Mouse (Mus musculus): ENCODE measurements around the gene Atcay. TPM values are rescaled to one million over a fixed set of nuclear protein-coding genes. Genes with fewer than 3 reads are reported as not detected.
A peak's percentile ranks its signal among the peaks of the same experiment; 100 is the strongest.

Atcay gene
- total RNA-seq (2021), result 100 to 1,000 TPM; 170 to 177 TPM
- long read RNA-seq, transcript Atcay-201 (13 exons, 3,736 nt), result major isoform, 45 of 71 reads
- long read RNA-seq, partial matches to known transcripts, result 13 of 71 reads
- long read RNA-seq, other reads (novel, unspliced or antisense), result 13 of 71 reads

DNA sequence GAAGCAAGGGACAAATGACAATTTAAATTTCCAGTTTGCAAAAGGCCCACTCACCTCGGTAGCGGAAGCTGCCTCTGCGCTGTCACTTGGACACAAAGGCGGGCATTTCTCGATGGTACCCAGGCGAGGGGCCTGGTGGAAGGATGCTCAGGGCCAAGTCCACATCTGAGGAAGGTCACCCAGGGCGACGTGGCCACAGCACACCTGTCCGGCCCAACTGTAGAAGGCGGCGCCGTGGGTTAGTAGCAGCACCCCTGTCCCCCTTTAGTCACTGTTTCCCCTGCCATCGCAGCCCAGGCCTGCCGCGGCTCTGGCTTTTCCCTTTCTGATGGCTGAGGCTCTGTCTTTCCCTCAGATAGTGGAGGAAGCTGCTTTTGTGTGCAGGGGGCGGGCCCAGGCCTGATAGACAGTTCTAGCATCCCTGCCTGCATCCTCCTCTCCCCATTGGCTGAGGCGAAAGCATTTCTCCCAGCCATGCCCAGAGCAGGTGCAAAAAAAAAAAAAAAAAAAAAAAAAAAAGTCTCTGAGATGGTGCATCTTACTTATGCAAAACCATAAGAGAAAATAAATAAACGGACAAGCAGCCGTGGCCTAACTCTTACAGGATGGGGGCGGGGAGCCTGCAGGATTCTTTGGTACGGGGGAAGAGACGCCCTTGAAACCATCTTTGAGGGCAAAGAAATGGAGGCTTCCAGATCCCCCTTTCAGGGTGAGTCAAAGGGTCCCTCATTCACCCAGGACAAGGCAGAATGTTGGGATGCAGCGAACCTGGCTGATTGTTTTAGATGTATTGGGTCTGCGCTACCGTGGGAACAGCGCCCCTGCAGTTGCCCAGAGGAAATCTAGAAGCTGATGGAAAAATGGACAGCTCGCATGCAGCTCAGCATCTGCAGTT, at the start of gene Atcay:
TSS of gene Atcay (minus strand) at position 396 of the 895 bp plus-strand sequence.
- peak; percentile 72 to 80 for DNase-seq (ENCODE audit: low spot score in 2 of 2)

GRCm38 (mm10) chr10:81279496-81279895, 48.9 kb upstream of the Atcay start:
- no peak for DNase-seq (ENCODE audit: low spot score in 2 of 2)

DNA sequence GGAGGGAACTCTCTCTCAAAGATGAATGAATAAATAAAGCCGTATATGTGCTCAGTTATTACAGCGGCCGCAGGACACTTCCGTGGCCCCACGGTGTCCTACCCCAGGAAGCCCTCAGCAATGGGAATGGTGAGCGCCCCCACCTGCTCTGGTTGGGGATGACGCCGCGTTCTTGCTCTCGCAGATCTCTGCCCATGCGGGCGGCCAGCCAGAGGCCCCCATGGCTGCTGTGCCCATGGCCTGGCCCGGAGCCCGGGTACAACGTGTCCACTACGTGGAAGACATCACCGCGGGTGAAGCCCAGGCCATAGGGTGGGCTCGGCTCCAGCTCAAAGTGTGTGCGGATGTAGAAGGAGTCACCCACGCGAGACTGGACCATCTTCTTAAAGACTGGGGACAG, 47.0 kb upstream of the Atcay start:
- DNase-seq (ENCODE audit: low spot score in 2 of 2), result no peak

- no peak for DNase-seq (ENCODE audit: low spot score in 2 of 2)
Observed at GRCm38 (mm10) chr10:81273842-81274241, 43.2 kb upstream of the Atcay start.

DNA sequence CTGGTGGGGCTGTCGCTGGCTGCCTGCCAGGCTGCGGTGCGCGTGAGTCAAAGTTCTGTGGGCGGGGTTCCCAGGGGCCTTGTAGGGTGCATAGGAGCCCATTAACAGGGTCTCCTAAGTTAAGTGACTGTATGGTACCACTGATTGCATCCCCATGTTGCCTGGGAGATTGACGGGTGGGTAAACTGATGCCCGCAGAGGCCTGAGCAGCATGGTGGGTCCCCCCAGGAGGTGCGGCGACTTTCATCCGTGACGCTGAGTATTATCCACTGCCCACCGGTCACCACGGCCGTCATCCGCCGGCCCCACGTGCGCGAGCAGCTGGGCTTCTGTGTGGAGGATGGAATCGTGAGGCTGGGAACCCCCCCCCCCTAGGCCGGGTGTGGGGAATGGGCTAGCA, 41.7 kb upstream of the Atcay start:
- DNase-seq (ENCODE audit: low spot score in 2 of 2), result no peak

DNA sequence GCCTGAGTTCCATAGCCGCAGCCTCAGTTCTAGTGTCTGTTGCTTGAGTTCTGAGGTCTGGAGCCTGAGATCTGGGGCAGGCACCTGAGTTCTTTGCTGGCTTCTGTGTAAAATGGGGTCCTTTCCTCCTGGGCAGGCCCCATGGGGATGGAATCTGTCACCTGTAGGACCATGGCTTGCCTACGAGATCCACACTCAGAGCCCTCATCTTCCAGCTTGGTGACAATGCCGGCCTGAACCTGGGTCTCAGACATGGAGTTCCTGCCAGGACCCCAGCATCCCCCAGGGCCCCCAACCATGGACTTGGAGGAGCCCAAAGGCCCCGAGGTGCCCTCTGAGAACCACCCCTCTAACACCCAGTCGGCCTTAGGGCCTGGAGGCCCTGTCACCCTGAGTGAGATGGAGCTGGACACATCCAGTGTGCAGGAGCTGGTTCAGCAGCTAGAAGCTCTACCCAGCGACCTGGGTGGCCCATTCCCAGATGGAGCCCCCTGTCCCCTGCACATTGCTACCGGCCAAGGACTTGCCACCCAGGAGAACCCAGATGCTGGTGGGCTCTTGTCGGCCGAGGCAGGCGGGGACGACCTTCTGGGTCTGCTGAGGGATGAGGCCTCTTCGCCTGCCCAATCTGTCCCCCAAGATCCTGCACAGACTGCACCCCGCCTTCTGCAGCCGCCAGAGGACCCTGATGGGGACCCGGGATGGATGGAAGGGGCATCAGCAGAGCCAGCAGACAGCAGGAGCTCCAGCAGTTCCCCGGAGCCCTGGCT, 38.2 kb upstream of the Atcay start:
- no peak for DNase-seq (ENCODE audit: low spot score in 2 of 2)

- DNase-seq (ENCODE audit: low spot score in 2 of 2), result peak; percentile 75 to 78
Observed at GRCm38 (mm10) chr10:81268056-81268455, 37.4 kb upstream of the Atcay start.

DNA sequence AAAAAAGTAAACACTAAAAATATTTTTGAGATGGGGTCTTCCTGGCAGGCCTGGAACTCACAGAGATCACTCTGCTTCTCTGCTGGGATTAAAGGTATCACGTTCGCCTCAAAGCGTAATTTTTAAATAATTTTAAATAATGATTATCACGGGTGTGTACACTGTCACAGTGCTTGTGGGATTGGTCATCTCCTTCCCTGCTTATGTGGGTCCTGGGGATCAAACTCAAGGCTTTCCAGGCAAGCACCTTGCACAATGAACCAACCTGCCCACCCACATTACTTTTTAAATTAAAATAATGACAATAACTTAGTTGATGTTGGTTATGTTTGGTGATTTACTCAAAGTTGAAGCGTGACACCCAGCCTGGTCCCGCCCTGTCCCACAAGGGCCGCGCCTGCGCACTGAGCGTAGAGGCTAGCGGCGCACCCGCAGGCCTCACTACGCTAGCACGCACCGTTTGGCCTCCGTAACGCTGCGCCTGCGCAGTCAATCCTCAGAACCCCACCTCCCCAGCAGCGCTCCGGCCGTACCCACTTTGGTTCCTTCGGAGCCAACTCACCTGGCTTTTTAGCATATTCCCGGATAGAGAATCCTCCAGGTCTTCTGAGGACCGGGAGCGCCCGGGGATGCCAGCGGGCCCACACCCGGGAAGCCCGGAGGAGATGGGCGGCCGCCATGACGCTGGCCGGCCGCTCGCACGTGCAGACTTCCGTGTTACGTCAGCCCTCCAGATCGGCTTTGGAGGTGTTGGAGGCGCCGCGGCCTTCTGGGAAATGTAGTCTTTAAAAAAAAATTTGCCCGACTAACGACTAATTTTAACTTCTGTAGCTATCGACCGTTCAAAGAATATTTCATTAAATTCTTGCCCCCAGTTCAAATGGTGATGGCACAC, 35.8 kb upstream of the Atcay start, which contains the start of the genes Mrpl54 and Apba3:
TSS of gene Mrpl54 (minus strand) at position 724 of the 895 bp plus-strand sequence.
TSS of gene Apba3 (plus strand) at position 750 of the 895 bp plus-strand sequence.
- DNase-seq (ENCODE audit: low spot score in 2 of 2), result peak; percentile 94 to 96

DNA sequence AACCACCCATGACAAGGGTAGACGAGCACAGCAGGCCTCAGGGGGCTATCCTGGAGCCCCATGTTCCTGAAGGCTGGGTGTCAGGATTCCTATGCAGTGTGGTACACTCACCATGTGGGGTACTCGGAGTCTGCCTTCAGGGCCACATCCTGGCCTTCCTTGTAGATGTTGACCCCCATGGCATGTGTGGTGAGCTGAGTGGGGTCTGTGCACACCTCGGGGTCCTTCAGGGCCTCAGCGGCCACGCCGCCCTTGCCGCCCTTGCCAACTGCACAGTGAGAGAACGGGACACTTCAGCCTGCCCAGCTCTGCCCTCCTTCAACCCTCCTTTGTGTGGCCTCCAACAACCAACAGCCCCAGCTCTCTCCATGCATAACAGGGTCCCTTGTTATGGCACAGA, 34.9 kb upstream of the Atcay start:
- DNase-seq (ENCODE audit: low spot score in 2 of 2), result no peak

DNA sequence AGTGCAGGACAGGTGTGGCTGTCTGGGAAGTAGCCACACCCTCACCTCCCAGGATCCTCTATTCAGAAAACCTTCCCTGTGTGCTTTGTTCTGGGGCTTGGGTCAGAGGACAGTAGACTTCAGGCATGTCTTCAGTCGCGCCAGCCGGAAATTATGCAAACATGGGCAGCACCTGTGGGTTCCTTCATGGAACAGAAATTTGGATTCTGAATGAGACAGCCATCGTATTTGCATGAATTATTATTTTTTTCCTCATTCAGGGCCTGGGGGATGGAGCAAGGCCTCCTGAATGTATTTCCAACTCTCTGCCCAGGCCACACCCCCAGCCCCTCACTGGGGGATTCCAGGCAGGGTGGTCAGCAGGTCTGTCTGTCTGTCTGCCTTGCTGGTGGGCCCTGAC, 30.4 kb upstream of the Atcay start:
- DNase-seq (ENCODE audit: low spot score in 2 of 2), result no peak

GRCm38 (mm10) chr10:81259225-81259884, 28.7 kb upstream of the Atcay start:
- peak in 1 of 2 experiments; percentile 49 for DNase-seq (ENCODE audit: low spot score in 2 of 2)

DNA sequence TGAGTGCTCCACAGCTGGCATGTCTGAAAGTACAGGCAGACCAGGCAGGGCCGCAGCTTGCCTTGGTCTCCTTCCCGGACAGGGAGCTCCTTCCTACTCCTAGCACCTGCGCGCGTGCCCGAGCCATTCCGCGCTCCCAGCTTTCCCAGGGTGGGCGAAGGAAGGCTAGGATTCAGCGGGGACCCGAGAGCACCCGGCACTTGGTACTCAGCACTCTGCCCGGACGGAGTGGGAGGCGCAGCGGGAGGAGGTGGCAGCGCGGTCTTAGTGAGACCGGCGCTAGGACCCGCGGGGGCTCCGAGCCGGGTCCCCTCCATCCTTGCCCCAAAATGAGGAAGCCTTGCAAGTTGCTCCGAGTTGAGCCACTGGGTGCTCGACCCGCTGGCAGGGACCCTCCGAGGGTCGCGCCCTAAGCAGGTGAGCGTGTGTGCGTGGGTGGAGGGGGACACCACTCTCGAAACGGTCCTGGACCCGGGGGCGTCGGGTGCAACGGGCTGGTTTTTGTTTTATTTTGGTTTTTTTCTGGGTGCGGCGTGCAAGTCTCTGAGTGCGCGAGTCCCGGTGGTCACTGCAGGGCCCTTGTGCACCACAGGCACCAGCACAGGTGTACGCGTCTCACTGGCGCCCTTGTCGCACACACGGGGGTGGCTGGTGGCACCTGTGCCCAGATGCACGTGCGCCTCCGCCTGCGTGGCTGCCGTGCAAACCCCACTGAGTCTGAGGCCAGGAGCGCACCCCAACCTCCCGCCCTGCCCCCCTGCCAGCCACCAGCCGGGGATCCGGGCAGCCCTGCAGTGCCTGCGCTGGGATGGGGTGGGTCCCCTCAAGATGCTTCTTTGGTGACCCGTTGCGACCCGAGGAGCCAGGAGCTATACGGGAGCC, 26.8 kb upstream of the Atcay start:
- DNase-seq (ENCODE audit: low spot score in 2 of 2), result peak; percentile 53 to 66

GRCm38 (mm10) chr10:81254886-81255285, 24.3 kb upstream of the Atcay start:
- no peak for DNase-seq (ENCODE audit: low spot score in 2 of 2)

DNA sequence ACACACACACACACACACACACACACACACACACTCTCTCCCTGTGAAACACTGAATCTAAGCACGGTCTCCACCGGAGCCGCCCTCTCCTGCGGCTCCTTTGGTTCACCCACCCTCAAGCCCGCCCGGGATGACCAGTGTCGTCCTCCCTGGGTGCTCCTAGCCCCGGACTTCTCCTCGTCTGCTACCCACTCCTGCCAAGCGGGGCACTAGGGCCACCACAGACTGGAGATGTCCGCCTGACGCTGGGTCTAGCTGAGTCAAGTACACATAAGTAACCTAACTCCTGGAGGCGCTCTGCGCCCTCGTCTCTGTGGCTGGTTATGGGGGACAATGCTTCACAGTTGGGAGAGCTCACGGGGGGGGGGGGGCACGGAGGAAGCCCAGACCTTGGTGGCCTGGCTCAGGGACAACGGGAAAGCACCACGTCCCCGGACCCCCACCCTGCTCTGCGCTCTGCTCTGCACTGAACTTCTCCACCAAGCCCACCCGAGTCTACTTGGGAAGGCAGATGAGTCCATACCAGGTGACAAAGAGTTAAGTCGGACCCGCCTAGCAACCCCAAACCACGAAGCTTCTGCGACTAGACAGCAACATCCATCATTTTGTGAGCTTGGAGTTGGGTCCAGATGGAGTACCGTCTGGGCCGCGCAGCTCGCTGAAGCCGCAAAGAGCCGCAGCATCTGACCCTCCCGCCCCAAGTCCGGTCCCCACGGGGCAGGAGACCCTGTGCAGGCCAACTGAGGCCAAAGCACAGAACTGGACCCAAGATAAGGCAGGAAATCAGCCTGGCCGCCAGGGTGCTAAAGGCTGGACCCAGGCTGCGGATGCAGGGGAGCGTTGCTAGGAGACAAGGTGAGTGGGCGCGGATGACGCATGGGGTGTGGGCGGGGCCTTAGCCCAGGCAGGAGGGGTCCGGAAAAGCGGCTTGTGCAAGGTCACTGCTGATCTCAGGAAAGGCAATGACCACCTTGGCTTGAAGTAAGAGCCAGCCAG, 22.1 kb upstream of the Atcay start, which contains the start of gene Matk:
TSS of gene Matk (plus strand) at position 512 of the 996 bp plus-strand sequence.
- DNase-seq (ENCODE audit: low spot score in 2 of 2), result peak; percentile 80 to 83

GRCm38 (mm10) chr10:81249442-81249841, 18.8 kb upstream of the Atcay start:
- DNase-seq (ENCODE audit: low spot score in 2 of 2), result no peak

DNA sequence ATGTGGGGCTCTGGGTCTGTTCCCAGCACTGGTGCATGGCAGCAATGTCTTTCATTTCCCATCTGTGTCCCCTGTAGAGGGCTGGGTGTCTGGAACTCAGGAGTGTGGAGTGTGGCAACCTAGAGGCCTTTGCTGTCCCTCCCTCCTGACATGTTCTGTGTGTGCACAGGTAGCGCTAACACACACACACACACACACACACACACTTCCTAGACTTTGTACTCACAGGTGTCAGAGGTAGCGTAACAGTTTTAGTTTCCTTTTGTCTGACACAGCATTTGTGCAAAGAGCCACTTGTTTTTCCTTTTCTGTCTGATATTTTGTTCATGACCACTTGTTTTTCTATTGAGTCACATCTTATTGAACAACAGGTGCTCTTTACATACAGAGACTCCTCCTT, 17.2 kb upstream of the Atcay start:
- no peak for DNase-seq (ENCODE audit: low spot score in 2 of 2)

- DNase-seq (ENCODE audit: low spot score in 2 of 2), result no peak
Observed at GRCm38 (mm10) chr10:81245166-81245565, 14.5 kb upstream of the Atcay start.

- DNase-seq (ENCODE audit: low spot score in 2 of 2), result peak; percentile 88 to 89
Observed at GRCm38 (mm10) chr10:81244595-81244994, 14.0 kb upstream of the Atcay start.
